Mouse (Mus musculus) embryo, embryonic 11 days (tissue): Measurements from ENCODE around the gene Inpp5k.

Experiments
- DNase-seq: peaks from one replicate; pipeline ENCODE4 v3.0.0-alpha.2; 2015

The Inpp5k gene

GRCm38 (mm10) chr11:75621426-75621825 lies 9.4 kb upstream of the Inpp5k start:
- DNase-seq: no peak

GRCm38 (mm10) chr11:75622588-75623329 lies 8.0 kb upstream of the Inpp5k start:
- no peak for DNase-seq

GRCm38 (mm10) chr11:75624102-75624554 lies 6.7 kb upstream of the Inpp5k start:
- no peak for DNase-seq

- no peak for DNase-seq
Measured at GRCm38 (mm10) chr11:75625820-75626219, 5.0 kb upstream of the Inpp5k start.

DNA sequence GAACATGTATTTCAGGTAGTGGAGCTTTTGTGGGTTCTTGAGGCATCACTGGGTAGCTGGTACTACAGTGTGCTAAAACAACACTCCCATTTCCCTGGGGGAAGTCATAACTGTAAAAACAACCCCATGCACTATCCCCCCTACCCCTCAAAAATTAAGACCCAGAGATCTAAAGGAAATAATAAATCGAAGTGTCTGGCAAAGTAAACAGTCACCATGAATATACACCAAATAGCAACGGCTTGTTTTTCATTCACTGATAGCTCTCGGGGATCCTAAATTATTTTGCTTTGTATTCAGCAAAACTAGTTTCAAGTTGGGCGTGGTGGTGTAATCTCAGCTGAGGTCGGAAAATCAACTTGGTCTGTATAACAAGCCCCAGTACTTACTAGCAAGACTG lies 690 bp upstream of the Inpp5k start:
- no peak for DNase-seq

DNA sequence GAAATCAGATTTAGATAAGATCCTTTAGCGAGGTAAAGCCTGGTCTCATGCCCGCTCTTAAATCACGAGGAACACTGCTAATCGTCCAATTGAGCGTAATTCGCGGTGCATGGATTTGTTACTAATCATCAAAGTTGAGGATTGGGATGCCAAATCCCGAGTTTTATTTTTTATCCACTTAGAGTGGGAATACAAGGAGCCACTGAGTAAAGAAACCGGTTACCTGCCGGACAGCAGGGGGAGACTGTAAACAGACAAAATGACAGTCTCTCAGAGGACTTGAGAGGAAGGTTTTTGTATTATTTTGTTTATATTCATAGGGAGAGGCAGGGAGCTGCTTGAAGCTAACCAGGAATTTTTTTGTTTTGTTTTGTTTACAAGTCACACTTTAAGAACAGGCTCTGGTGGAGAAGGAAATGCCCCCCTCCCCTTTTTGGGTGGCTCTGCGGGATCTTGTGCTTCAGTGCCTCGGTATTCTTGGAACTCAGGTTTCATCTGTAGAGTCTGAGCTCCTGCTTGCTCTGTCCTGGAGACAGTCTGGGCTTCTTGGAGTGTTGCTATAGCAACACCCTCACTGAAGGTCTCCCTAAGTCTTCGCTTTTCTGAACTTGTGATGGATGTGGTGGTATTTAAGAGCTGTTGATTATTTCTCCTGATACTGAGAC lies 905 bp downstream of the Inpp5k start:
- peak; percentile 37 for DNase-seq

DNA sequence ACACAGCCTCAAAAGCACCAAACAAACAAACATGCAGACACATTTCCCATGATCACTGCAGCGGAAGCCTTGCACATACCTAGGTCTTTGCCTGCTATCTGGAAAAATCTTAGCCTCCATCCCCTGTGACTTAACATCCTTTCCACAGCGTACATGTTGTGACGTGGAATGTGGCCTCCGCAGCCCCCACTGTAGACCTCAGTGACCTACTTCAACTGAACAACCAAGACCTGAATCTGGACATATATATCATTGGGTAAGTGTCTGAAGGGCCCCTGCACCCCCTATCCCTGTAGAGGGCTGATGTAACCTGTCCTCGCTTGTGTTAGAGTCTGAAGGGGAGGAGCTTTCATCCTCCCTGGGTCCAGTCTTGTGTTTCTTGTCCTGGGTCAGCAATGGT lies 2.1 kb downstream of the Inpp5k start:
- no peak for DNase-seq

- no peak for DNase-seq
Measured at GRCm38 (mm10) chr11:75634801-75635200, 4.0 kb downstream of the Inpp5k start.

- DNase-seq: no peak
Measured at GRCm38 (mm10) chr11:75635315-75635714, 4.5 kb downstream of the Inpp5k start.

- DNase-seq: no peak
Measured at GRCm38 (mm10) chr11:75643323-75643722, 12.5 kb downstream of the Inpp5k start.

DNA sequence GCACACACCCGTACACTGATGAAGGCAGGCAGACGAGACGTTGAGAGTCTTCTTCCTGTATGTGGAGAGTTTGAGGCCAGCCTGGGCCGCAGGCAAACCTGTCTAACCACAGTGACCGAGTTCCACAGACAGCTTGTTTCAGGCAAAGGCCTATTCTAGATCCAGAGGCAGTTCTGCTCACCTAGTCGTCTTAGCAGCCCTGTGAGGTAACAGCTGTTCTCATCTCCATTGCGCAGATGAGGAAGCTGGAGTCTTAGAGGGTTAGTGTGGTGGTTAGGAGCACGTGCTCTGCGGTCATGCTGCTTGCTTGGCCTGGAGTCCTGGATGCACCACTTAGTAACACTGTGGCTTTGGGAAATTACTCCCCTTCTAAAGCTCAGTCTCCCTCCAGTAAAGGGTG lies 13.9 kb downstream of the Inpp5k start:
- DNase-seq: no peak

- no peak for DNase-seq
Measured at GRCm38 (mm10) chr11:75647681-75648211, 17.0 kb downstream of the Inpp5k start.

GRCm38 (mm10) chr11:75649155-75649561 lies 18.4 kb downstream of the Inpp5k start:
- no peak for DNase-seq

GRCm38 (mm10) chr11:75650311-75650710 lies 19.5 kb downstream of the Inpp5k start, which contains the start of gene Myo1c:
Gene Myo1c, plus strand, starts transcription at chr11:75650504.
- no peak for DNase-seq

DNA sequence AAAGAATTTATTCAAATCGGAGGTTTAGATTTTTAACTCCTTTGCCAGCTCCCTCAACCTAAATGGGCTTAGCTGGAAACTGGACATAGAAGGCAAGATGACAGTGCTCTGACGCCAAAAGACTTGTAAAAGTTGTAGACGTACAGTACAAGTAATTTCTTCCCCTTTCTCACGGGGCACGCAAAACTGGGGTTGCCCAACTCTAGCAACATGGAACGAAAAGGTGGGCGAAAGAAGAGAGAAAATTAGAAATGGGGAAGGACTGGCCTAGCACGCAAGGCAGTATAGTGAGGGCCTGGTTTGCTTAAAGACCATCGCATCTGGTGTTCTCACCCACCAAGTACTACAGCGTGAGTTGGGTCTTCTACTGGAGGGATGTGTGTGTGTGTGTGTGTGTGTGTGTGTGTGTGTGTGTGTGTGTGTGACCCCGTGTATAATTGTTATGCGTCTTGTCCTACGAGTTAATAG lies 20.2 kb downstream of the Inpp5k start:
- DNase-seq: no peak

DNA sequence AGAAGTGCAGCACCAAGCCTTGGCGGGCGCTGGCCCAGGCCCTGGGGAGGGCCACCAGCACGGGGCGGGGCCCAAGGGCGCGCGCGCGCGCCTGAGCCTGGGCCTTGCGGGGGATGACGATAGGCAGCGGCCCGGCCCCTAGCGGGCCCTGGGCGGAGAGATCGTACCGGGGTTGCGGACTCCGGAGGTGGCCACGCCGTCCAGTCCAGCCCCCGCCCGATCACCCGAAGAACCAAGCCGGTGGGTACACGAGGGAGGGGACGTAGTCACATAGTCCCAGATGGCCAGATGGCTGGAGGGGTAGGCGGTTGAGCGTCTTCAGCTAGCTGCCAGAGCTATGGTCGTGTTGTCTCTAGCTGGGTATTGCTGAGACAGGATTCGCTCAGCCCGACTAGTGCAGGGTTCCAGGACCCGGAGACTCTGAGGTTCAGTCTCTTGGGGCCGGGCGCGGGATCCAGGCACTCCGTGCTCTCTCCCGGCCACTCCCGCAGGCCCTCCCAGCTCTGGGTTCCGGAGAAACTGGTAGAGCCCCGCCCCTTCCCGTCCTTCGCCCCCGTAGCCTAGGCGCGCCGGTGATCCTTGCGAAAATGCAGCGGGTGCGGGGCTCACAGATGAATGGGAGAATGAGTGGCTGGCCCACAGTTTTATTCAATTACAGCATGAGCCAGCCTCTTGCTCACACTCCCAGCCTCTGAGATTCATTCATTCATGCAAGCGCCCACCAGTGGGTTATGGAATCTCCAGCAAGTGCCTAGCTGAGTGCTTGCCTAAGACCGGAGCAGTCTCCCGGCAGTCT lies 20.8 kb downstream of the Inpp5k start:
- DNase-seq: peak; percentile 81

- no peak for DNase-seq
Measured at GRCm38 (mm10) chr11:75652222-75652941, 21.6 kb downstream of the Inpp5k start.

DNA sequence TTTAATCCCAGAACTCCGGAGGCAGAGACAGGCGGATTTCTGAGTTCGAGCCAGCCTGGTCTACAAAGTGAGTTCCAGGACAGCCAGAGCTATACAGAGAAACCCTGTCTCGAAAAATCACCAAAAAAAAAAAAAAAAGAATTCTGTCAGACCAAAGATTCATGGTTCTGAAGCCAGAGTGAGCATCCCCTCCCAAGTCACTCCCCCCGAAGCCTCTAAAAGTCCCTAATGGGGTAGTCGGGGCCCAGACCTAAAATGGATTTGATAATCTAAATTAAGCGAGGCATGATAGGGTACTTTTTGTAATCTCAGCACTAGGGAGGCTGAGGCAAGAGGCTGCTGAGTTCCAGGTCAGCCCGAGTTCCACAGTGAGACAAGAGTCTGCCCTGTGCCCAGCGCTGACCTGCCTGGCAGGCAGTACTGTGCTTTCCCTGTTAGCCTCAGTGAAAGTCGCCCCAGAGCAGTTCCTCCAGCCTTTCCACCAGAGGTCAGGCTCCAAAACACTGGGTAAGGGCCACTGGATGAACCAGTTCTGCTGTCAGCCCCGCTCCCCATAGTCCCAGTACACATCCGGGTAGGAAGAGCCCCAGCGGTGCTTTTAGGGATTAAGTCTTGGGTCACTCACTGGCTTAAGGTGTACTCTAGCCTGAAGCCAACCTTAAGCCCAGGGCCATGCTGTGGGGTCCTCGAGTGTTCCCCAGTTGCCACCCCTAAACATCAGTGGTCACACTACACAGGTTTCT lies 22.3 kb downstream of the Inpp5k start:
- DNase-seq: no peak

- DNase-seq: peak; percentile 92
Measured at GRCm38 (mm10) chr11:75653781-75654470, 23.1 kb downstream of the Inpp5k start.

GRCm38 (mm10) chr11:75654471-75655390 lies 23.9 kb downstream of the Inpp5k start:
- no peak for DNase-seq
